Mouse (Mus musculus) testis, adult 2 months (tissue): Measurements from ENCODE around the gene Mrpl55. TPM values are rescaled to one million over a fixed set of nuclear protein-coding genes. Genes with fewer than 3 reads are reported as not detected.
"Not testable (repeated sequence)": the region's sequence is repeated elsewhere in the genome, so short reads cannot be mapped to it uniquely, and the experiment has no call there.

Source experiments
- H3K27ac ChIP-seq: fragments of 200-500 bp; 2 replicates; pipeline ENCODE4 v1.5.1; 2012; ENCODE audit warnings: low read depth, low read length; ENCODE audit not compliant: control insufficient read depth, insufficient read depth
- H3K27me3 ChIP-seq: fragments of 200-500 bp; 2 replicates; pipeline ENCODE4 v1.6.1; 2012; ENCODE audit warnings: mild to moderate bottlenecking, low read length, moderate library complexity; ENCODE audit not compliant: control insufficient read depth, insufficient read depth
- H3K36me3 ChIP-seq: fragments of 200-500 bp; 2 replicates; pipeline ENCODE4 v1.6.1; 2012; ENCODE audit warnings: mild to moderate bottlenecking, low read length; ENCODE audit not compliant: control insufficient read depth, insufficient read depth
- H3K4me1 ChIP-seq: fragments of 200-500 bp; 2 replicates; pipeline ENCODE4 v1.6.1; 2012; ENCODE audit warnings: low read length; ENCODE audit not compliant: control insufficient read depth, insufficient read depth
- H3K4me3 ChIP-seq: fragments of 200-500 bp; 2 replicates; pipeline ENCODE4 v1.5.1; 2012; ENCODE audit warnings: low read depth, mild to moderate bottlenecking, low read length, moderate library complexity, mixed read lengths; ENCODE audit not compliant: control insufficient read depth
- CTCF ChIP-seq: fragments of 200-500 bp; IDR thresholded peaks from 2 replicates; pipeline ENCODE4 v1.5.1; 2012; ENCODE audit warnings: low read depth, mild to moderate bottlenecking, inconsistent platforms, low read length, moderate library complexity; ENCODE audit not compliant: control insufficient read depth, insufficient read depth, insufficient replicate concordance
- POLR2A ChIP-seq: fragments of 200-500 bp; IDR thresholded peaks from 2 replicates; pipeline ENCODE4 v1.6.1; 2012; ENCODE audit warnings: low read depth, mild to moderate bottlenecking, inconsistent platforms, low read length, moderate library complexity; ENCODE audit not compliant: control insufficient read depth
- polyA plus RNA-seq: library from polyadenylated mRNA; depleted of rRNA; stranded (reverse); fragments of >200 nt; gene quantifications from 2 replicates; pipeline ENCODE4 v1.2.3, GENCODE M21; 2012

Gene Mrpl55
- polyA plus RNA-seq, 1 experiment = 75.8 TPM

GRCm38 (mm10) chr11:59192059-59192386 is 10.3 kb upstream of the Mrpl55 start, which contains the start of gene Guk1:
TSS of gene Guk1 (minus strand) at chr11:59192212.
- no peaks in the 10 kb centered on the region for H3K4me1 ChIP-seq
- H3K4me3 ChIP-seq = peak within 1 kb of the TSS; percentile 91
- H3K27me3 ChIP-seq = no peaks in the 10 kb centered on the region
- no peaks in the 10 kb centered on the region for H3K36me3 ChIP-seq
- peak within 1 kb of the TSS; percentile 95 for H3K27ac ChIP-seq
- no peak for TF ChIP-seq POLR2A
- TF ChIP-seq CTCF = no peak

- Histone ChIP-seq H3K4me3 (no peak overlapping the region), H3K27ac (no peak overlapping the region), H3K4me1 (peaks cover 3% of the 10 kb centered on the region; the same call in 1 of the 2 replicates), H3K36me3 (no peaks in the 10 kb centered on the region), H3K27me3 (no peaks in the 10 kb centered on the region)
- TF ChIP-seq CTCF (no peak), POLR2A (no peak)
Observed at GRCm38 (mm10) chr11:59196230-59196629, 6.1 kb upstream of the Mrpl55 start.

GRCm38 (mm10) chr11:59201216-59202002 is 877 bp upstream of the Mrpl55 start:
- H3K4me1 ChIP-seq = peaks cover 14% of the 10 kb centered on the region
- no peaks in the 10 kb centered on the region for H3K27me3 ChIP-seq
- H3K36me3 ChIP-seq = no peaks in the 10 kb centered on the region
- TF ChIP-seq CTCF (no peak), POLR2A (no peak)
- peak overlapping the region; percentile 61 for H3K27ac ChIP-seq
- peak overlapping the region; percentile 100 for H3K4me3 ChIP-seq

GRCm38 (mm10) chr11:59208153-59208831 is 6.0 kb downstream of the Mrpl55 start, which contains the start of gene 2310033P09Rik:
TSS of gene 2310033P09Rik (plus strand) at chr11:59208321.
- Histone ChIP-seq H3K27ac (peak within 1 kb of the TSS; percentile 96), H3K27me3 (no peaks in the 10 kb centered on the region), H3K36me3 (no peaks in the 10 kb centered on the region; the same call in 1 of the 2 replicates), H3K4me3 (peak within 1 kb of the TSS; percentile 98), H3K4me1 (peaks cover 7% of the 10 kb centered on the region)
- TF ChIP-seq CTCF (peak; percentile 18; the same call in 1 of the 2 replicates), POLR2A (peak; percentile 94)

- H3K4me1 ChIP-seq = peaks cover 7% of the 10 kb centered on the region
- H3K27me3 ChIP-seq = no peaks in the 10 kb centered on the region
- H3K36me3 ChIP-seq = no peaks in the 10 kb centered on the region; the same call in 1 of the 2 replicates
- peak overlapping the region; percentile 98 for H3K4me3 ChIP-seq
- peak overlapping the region; percentile 39; the same call in 1 of the 2 replicates for H3K27ac ChIP-seq
- TF ChIP-seq POLR2A (no peak), CTCF (peak; percentile 57; the same call in 1 of the 2 replicates)
Observed at GRCm38 (mm10) chr11:59209003-59209441, 6.7 kb downstream of the Mrpl55 start.

- TF ChIP-seq POLR2A (no peak), CTCF (no peak)
- no peak overlapping the region for H3K27ac ChIP-seq
- H3K4me3 ChIP-seq = no peak overlapping the region
- peaks cover 7% of the 10 kb centered on the region for H3K4me1 ChIP-seq
- H3K27me3 ChIP-seq = no peaks in the 10 kb centered on the region
- H3K36me3 ChIP-seq = no peaks in the 10 kb centered on the region; the same call in 1 of the 2 replicates
Observed at GRCm38 (mm10) chr11:59209580-59209979, 7.3 kb downstream of the Mrpl55 start.

- Histone ChIP-seq H3K4me1 (peaks cover 7% of the 10 kb centered on the region), H3K27me3 (no peaks in the 10 kb centered on the region), H3K4me3 (no peak overlapping the region), H3K27ac (no peak overlapping the region), H3K36me3 (no peaks in the 10 kb centered on the region; the same call in 1 of the 2 replicates)
- TF ChIP-seq CTCF (no peak), POLR2A (no peak)
Observed at GRCm38 (mm10) chr11:59210020-59210419, 7.7 kb downstream of the Mrpl55 start.

- not testable (repeated sequence) for H3K4me3 ChIP-seq, H3K36me3 ChIP-seq, H3K27me3 ChIP-seq, H3K27ac ChIP-seq, H3K4me1 ChIP-seq
Observed at GRCm38 (mm10) chr11:59211561-59211960, 9.3 kb downstream of the Mrpl55 start.

- not testable (repeated sequence) for H3K4me3 ChIP-seq, H3K4me1 ChIP-seq, H3K36me3 ChIP-seq, H3K27me3 ChIP-seq, H3K27ac ChIP-seq
Observed at GRCm38 (mm10) chr11:59212320-59212719, 10.0 kb downstream of the Mrpl55 start.
